Mouse (Mus musculus): Measurements from ENCODE around the gene Git2.

The Git2 gene

DNA sequence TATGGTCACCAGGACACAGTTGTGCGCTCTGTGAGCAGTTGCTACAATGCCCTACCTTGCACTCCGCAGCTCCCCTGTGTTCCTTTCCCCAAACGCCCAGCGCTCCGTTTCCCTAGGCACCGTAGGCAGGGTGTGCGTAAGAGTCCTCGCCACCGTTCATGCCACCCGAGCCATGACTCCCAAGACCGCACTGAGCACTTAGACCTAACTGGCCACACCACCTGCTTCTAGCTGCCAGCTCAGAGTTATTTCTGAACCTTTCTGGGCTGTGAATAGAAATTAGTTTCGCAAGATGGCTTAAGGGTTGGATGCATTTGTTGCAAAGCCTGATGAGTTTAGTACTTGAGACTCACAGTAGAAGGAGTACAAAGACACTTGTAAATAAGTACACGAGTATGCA is 52.5 kb downstream of the Git2 start:
- in situ Hi-C loops (cut with MboI; ENCODE audit: low sequenced_read_pairs), result no loop called here

DNA sequence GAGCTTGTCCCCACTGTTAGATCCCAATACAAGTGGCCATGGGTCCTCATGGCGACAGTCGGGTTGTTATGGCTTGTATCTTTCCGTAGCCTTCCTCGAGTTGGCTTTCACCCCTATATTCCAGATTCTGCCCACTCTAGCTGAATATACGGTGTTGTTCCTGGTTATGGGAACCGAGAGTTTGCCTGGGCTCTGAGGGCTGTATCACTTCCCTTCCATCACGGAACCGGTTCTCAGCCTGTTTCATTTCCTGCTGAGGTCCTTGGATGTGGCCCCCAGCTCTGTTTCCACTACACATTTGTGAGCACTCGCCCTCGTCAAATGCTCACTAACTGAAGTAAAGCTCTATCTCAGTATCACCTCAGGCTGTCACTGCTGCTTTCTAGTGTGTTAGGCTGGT is 53.3 kb downstream of the Git2 start:
- in situ Hi-C loops (cut with MboI; ENCODE audit: low sequenced_read_pairs), result no loop called here

DNA sequence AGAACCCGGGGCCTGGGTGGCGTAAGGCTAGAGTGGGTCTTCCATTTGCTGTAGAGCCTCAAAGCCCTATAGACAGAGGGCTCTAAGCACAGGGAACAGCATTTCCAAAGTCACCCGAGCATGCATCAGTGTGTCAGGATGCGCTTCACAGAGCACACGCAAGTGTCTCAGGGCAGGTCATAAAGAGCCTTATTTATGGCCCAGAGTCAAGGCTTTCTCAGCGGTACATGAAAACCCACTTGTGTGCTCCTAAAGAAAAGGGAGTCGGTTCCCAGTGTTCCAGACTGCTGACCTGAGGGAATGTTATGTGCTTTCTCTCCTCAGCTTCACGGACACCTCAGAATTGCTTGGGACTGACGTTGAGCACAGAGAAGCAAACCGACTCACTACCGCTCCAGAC is 54.5 kb downstream of the Git2 start:
- in situ Hi-C loops (cut with MboI; ENCODE audit: low sequenced_read_pairs), result no loop called here

DNA sequence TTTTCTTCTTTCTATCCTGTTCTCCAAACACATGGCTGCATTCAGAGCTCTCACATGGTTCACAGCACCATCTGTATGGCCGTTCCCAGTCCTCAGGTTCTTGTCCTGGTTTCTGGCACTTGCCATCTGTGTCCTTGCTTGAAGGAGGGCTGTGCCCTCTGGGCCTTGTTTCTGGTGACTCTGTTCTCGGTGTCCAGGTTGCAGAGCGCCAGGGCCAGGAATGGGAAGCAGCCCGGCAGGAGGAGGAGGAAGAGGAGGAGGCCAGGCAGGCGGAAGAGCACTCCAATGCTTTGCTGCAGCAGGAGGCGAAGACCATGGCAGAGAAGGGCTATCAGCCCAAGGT is 55.4 kb downstream of the Git2 start:
- in situ Hi-C loops (cut with MboI; ENCODE audit: low sequenced_read_pairs), result no loop called here

DNA sequence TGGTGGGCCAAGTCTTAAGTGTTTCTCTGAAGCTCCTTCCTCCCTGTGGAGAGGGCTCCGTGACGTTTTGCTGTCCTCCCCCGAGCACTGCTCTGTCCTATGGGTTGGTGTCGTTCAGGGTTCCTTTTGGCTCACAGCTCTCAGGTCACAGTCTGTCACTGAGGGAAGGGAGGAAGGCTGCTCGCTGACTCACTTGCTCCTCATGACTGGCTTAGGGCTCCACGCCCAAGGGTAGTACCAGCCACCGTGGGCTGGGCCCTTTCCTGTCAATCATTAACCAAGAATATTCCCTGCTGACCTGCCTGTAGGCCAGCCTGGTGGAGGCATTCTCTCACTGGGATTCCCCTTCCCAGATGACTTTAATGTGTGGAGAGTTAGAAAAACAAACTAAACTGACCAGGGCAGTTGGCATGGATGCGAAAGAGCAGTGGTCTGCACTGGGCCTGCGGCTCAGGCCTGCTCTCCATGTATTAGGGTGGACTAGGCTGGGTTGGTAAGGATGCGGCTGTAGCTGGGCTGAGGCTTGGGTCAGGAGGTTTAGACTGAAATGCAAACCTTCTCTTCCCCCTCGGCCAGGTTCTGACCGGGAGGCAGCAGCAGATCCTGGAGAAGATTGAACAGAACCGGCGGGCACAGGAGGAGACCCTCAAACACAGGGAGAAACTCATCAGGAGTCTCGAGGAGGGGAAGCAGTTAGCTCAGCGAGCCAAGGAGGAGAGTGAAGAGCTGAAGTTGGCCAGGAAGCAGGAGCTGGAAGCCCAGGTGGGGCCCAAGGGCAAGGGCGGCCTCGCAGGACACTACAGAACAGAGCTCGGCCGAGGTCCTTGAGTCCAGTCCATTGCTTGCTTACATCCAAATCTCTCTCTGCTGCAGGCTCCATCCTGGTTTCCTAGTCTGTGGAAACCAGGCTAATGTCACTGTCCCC is 56.1 kb downstream of the Git2 start:
- in situ Hi-C loops (cut with MboI; ENCODE audit: low sequenced_read_pairs), result no loop called here

DNA sequence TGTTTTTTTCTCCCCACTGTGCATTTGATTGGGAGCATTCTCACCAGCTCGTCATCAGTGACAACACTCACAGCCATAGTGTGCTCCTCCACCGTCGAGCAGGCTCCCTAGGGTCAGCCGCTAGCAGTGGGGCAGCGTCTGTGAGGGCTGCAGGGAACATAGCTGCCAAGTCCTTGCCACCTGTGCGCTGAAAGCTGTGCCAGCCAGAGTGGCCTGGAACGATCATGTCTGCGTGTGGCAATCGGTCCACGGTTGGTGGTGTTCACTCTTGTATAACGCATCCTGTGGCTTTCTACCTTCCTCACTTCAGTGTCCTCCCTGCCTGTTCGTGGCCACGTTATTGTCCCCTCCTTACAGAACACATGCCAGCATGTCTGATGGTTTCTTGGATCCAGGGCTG is 56.8 kb downstream of the Git2 start:
- in situ Hi-C loops (cut with MboI; ENCODE audit: low sequenced_read_pairs), result no loop called here

DNA sequence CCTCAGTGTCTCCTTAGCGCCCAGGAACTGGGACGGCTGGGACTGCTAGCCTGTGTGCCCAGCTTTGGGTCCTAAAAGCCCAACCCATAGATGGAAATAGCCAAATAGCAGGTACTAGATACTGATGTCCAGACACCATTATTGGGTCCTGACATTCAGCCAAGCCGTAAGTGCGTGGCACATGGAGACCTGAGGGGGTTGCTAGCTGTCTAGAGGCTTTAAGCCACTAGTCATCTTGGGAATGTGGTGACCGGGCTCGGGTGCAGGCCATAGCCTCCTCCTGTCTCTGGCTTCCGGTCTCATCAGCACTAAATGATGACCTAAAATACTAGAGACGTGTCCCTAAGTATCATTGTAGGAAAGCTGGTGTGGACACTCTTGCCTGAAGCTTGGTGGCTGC is 57.4 kb downstream of the Git2 start:
- in situ Hi-C loops (cut with MboI; ENCODE audit: low sequenced_read_pairs), result no loop called here

DNA sequence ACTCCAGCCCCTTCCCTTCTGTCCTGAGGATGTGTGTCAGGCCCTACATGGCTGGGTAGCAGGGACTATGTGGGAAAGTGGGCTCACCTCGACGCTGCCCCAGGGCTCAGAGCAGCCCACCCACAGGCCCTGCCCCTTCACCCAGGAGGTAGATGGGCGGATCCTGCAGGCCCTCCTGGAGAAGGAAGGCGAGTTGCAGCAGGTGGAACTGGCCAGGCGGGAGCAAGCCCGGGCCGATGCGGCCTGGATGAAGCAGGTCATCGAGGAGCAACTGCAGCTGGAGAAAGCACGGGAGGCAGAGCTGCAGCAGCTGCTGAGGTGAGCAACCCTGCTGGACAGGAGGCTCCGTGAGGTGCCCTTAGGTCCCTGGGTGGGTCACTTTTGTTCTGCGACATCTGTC is 58.0 kb downstream of the Git2 start:
- in situ Hi-C loops (cut with MboI; ENCODE audit: low sequenced_read_pairs), result no loop called here

DNA sequence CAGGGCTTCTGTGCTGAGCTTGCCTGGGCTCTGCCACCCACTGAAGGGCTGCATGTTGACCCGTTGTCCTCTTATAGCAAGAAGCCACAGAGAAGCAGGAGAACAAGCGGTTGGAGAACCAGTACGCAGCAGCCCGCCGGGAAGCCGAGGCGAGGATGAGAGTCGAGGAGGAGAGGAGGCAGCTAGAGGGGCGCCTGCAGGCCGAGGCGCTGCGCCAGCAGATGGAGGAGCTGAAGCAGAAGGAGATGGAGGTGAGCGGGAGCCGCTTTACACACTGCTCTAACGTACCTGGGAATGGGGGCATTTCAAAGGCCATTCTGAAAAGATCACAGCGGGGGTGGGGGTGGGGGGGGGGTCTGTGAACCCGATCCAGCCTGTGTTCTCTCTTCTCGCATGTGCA is 60.8 kb downstream of the Git2 start:
- in situ Hi-C loops (cut with MboI; ENCODE audit: low sequenced_read_pairs), result no loop called here

DNA sequence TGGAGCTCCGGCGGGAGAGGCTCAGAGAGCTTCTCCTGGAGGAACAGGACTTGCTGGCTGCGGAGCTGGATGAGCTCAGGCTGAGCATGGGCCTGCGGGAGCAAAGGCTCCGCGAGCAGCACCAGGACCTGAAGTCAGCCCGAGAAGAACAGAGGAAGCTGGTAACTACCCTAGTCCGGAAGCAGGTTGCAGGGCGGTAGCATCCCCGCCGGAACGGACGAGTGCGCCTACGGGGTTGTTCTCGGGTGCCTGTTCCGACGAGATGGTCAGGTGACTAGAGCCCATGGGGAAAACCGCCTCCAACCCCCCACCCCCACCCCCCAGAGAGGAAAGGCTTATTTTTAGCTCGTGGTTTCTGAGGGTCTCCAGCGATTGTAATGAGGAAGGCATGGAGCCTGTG is 66.0 kb downstream of the Git2 start:
- in situ Hi-C loops (cut with MboI; ENCODE audit: low sequenced_read_pairs), result no loop called here

DNA sequence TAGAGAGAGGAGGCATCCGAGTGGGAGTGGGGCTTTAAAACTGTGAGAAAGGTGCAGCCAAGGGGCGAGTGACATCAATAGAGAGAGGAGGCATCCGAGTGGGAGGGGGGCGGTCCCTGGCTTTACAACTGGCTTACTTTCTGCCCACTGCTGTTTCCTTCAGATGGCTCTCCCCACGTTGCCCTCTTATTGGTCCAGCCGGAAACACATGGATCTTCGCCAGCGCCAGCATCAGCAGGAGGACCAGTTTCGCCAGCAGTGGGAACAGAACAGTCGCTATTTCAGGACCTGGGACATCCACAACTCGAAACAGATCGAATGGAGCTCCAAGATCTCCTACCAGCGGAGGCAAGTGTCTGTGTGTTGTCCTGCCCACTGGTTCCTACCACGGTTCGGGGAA is 66.8 kb downstream of the Git2 start:
- in situ Hi-C loops (cut with MboI; ENCODE audit: low sequenced_read_pairs), result no loop called here

DNA sequence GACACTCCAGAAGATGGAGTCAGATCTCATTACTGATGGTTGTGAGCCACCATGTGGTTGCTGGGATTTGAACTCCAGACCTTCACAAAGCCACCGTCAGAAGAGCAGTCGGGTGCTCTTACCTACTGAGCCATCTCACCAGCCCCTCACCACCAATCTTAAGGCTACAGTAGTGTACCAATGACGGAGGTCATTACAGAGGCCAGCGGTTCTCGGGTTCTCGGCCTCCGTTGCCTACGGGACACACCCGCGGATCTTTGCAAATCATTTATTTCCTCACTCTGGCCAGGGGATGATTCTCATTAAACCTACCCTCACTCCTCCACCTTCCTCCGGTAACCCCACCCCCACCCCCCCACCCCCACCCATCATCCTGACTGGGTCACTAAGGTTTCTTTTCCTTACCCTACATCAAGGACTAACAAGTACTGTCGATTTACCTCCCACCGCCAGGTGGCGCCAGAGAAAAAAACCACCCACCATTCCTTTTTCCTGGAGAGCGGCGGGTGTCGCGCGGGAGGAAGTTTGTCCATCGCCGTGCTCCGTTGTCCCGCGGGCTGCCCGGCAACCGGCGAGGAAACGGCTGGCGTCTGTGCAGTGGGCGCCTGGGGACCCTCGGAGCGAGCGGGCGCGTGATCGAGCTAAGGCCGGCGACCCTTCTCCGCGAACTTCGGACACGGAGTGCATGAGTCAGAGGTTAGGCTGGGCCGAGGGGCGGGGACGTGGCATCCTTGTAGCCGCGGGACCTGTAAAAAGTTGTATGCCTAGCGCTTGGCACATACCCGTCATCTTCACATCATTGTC is 67.8 kb downstream of the Git2 start, which contains the start of gene Tchp:
TSS of gene Tchp (plus strand) at position 496 of the 804 bp plus-strand sequence.
- in situ Hi-C loops (cut with MboI; ENCODE audit: low sequenced_read_pairs), result no loop called here

DNA sequence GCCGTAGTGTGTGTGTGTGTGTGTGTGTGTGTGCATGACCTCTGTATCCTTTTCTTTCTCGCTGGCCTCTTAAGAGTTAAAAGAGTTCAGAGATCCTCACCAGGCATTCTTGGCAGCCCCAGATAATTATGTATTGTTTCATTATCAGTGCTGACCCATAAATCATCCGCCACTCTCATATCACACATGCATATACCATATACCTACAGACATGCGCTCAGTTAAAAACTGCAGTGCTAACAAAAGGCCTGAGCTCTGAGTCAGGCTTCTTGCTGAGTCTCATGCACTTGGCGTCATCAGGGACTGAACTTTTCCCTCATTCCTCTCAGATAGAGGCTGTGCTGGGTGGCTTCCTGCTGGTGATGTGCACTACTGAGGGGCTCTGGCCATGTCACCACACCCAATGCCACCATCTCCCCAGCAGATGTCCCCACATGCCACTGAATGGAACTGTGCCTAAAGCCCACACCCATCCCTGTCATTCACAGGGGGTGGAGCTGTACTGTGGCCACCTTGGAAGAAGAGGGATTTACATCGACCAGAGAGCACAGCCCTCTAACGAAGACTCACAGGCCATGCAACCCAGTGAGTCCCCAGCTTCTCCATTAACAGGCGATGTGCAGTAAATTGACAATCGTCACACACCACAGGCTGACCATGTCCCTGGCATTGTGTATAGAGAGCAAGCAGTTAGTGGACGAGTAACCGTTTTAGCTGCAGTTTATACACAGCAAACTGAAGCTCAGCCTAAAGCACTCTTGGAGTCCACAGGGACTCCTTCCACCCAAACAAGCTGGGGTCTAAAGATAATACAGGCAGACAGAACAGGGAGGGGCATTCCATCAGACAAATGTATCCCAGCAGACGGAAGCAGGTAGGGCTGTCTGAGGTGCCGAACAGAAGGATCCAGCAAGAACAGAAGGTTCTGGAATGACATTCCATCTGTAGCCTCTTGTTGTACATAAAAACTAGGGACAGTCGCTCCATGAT is 72.6 kb downstream of the Git2 start:
- in situ Hi-C loops (cut with MboI; ENCODE audit: low sequenced_read_pairs), result no loop called here

DNA sequence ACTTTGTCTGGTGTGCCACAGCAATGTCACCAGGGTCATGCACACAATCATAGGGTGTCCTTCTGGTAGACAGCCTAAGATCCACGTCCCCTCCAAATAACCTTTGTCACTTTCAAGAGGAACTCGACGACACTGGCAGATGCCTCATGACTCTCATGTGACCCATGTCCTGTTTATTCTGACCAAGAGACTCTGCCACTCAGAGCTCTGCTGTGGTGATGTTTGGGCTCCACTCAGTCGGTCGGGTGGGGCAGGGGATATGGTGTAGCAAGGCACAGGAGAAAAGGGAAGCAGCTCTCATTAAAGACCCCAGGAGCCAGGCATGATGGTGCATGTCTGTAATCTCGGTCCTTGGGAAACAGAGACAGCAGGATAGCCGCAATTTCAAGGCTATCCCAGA is 76.3 kb downstream of the Git2 start:
- in situ Hi-C loops (cut with MboI; ENCODE audit: low sequenced_read_pairs), result no loop called here

DNA sequence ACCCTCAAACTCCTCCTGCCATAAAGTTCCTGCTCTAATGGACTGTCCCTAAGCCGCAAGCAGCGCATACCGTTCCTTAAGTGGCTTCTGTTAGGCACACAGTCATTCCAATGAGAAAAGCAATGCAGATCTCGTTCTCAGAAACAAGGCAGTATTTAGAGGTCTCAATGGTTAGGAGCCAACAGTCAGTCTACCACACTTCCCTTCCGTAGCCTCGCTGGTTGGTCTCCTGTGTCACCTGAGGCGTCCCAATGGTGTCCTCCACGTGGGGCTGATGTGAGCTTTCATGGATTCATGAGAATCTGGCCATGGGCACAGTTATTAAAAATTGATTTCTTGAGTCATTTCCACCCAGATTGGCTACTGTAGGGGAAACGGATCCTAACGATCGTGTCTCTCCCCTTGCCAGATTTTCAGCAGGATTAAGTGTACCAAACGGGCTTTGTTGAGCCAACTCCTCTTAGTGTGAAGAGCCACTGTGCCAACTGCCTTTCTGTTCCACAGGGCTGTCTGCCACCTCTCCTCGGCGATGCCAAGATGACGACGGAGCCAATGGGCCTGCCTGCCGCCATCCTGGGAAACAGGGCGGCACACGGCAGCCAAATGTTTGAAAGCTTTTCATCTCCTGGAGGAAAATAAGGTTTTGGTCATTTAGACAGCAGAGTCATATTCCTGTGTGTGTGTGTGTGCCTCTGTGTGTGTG is 77.1 kb downstream of the Git2 start:
- in situ Hi-C loops (cut with MboI; ENCODE audit: low sequenced_read_pairs), result no loop called here

DNA sequence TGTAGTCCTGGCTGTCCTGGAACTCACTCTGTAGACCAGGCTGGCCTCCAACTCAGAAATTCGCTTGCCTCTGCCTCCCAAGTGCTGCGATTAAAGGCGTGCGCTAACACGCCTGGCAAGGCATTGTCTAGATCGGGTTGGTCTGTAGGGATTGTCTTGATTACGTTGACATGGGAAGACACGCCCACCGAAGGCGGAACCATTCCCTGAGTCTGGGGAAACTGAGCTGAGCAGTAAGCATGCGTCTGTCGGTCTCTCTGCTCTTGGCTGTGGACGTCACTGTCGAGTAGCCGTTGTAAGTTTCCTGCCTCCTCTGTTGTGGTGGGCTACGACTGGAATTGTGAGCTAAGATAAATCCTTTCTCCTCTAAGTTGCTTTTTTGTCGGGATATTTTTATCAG is 78.4 kb downstream of the Git2 start:
- in situ Hi-C loops (cut with MboI; ENCODE audit: low sequenced_read_pairs), result no loop called here

DNA sequence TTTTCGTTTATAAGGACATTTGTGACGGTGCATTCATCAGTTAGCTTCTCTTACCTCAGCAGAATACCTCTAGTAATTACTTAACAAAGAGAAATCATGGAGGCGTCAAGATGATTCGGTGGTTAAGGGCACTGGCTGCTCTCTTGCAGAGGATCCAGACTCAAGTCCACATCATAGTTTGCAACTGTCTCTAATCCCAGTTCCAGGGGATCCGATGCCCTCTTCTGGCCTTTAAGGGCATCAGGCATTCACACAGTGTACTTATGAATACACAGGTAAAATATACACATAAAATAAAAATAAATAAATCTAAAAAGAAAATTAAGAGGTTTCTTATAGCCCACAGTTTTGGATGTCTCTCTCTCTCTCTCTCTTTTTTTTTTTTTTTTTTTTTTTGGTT is 79.5 kb downstream of the Git2 start:
- in situ Hi-C loops (cut with MboI; ENCODE audit: low sequenced_read_pairs), result no loop called here

DNA sequence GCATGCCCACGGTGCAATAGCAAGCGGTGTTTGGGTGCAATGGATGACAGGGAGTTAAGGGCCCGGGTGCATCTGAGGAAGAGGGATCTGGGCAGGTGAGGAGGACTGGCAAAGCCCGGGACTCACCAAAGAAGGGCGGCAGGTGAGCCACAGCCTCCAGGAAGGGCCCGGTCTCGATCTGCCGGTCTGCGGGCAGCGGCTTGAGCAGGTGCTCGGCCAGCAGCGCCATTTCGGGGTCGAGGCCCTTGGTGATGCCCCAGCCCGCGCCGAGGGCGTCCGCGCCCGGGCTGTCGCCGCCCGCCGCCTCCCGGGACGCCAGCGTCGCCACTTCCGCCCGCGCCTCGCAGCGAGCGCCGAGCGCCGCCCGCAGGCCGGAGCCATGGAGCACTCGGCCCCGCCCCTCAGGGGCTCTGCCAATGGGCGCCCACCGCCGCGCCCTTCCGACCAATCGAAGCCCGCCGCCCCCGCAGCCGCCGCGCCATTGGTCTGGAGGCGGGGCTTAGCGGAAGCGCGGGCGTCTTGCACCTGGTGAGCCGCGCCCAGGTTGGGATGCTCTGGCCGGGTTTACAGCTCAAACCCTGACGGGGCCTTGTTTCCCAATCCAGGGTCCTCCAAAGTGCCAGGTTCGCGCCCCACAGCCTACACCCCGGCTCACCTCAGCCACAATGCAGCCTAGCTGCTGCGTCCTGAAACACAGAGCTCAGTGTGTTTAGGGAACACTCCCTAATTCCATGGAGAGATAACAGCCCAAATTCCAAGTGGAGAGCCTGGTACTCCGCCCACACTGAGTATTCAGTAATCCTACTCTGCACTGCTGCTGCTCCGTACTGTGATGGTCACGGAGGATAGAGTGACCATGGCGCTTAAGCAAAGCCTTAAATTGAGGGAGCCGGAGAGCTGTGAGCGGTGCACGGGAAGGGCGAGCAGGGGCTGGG is 84.4 kb downstream of the Git2 start, which contains the start of gene Gltp:
TSS of gene Gltp (minus strand) at position 352 of the 935 bp plus-strand sequence.
- in situ Hi-C loops (cut with MboI; ENCODE audit: low sequenced_read_pairs), result no loop called here

DNA sequence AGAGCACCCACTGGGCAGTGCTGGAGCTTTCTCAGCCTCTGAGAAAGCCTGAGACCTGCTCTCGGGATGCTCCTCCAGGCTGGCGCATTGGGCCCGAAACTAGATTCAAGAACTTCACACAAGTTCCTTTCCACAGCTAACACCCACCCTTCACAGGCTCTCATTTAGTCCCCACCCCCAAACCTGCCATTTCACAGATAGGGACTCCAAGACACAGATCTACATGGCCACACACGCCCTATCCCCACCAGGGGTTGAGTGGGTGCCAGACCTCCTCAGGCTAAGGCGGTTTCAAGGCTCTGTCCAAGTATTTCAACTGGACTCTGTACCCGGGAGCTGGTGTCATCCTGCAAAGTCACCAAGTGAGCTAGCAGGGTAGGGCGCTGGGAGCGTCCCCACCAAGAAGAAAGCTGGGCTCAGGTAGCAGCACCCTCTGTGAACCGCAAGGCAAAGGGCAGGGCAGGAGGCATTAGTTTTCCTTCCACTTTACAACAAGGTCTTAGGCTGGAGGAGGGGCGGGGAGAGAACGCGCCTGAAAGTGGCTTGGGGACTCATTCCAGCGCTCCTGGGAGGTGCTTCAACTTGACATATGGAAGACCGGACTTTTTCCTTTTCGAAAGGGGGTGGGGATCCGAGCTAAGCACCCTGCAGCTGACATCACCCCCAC is 85.5 kb downstream of the Git2 start:
- in situ Hi-C loops (cut with MboI; ENCODE audit: low sequenced_read_pairs), result no loop called here
